Mouse (Mus musculus): ENCODE results near the gene Agpat3. TPM values are rescaled to one million over a fixed set of nuclear protein-coding genes. Genes with fewer than 3 reads are reported as not detected.

Gene Agpat3
- polyA plus RNA-seq, 1 experiment: 21.4 TPM

GRCm38 (mm10) chr10:78292381-78292780 lies 59.9 kb downstream of the Agpat3 start:
- peaks cover 1% of the 10 kb centered on the region for H3K4me1 ChIP-seq (ENCODE audit: control insufficient read depth, insufficient read depth, low read length)
- H3K27ac ChIP-seq (ENCODE audit: control insufficient read depth, insufficient read depth, low read depth, low read length, poor library complexity): no peak overlapping the region
- H3K4me3 ChIP-seq (replicated peaks; ENCODE audit: control insufficient read depth, low read depth, low read length): no peak overlapping the region
- WGBS: 90% methylated on average over 5 of the region's 5 CpGs
- TF ChIP-seq CTCF (IDR thresholded peaks at IDR 0.05; ENCODE audit: control insufficient read depth, insufficient read depth, low read length): no peak
- no peak for TF ChIP-seq POLR2A (IDR thresholded peaks at IDR 0.05; ENCODE audit: borderline replicate concordance, control insufficient read depth, low read depth, low read length)

GRCm38 (mm10) chr10:78290730-78291535 lies 61.4 kb downstream of the Agpat3 start:
- Histone ChIP-seq H3K27ac (ENCODE audit: control insufficient read depth, insufficient read depth, low read depth, low read length, poor library complexity) (no peak overlapping the region), H3K4me3 (replicated peaks; ENCODE audit: control insufficient read depth, low read depth, low read length) (no peak overlapping the region), H3K4me1 (ENCODE audit: control insufficient read depth, insufficient read depth, low read length) (no peaks in the 10 kb centered on the region; the same call in 1 of the 2 replicates)
- TF ChIP-seq CTCF (IDR thresholded peaks at IDR 0.05; ENCODE audit: control insufficient read depth, insufficient read depth, low read length) (no peak), POLR2A (IDR thresholded peaks at IDR 0.05; ENCODE audit: borderline replicate concordance, control insufficient read depth, low read depth, low read length) (no peak)
- WGBS: 85% methylated on average over 8 of the region's 8 CpGs

- no peaks in the 10 kb centered on the region; the same call in 1 of the 2 replicates for H3K4me1 ChIP-seq (ENCODE audit: control insufficient read depth, insufficient read depth, low read length)
- 73% methylated on average over 4 of the region's 4 CpGs for WGBS
- H3K27ac ChIP-seq (ENCODE audit: control insufficient read depth, insufficient read depth, low read depth, low read length, poor library complexity): no peak overlapping the region
- TF ChIP-seq POLR2A (IDR thresholded peaks at IDR 0.05; ENCODE audit: borderline replicate concordance, control insufficient read depth, low read depth, low read length): no peak
- TF ChIP-seq CTCF (IDR thresholded peaks at IDR 0.05; ENCODE audit: control insufficient read depth, insufficient read depth, low read length): no peak
- H3K4me3 ChIP-seq (replicated peaks; ENCODE audit: control insufficient read depth, low read depth, low read length): no peak overlapping the region
Observed at GRCm38 (mm10) chr10:78288896-78289295, 63.4 kb downstream of the Agpat3 start.

GRCm38 (mm10) chr10:78288135-78288534 lies 64.2 kb downstream of the Agpat3 start:
- Histone ChIP-seq H3K4me1 (ENCODE audit: control insufficient read depth, insufficient read depth, low read length) (no peaks in the 10 kb centered on the region; the same call in 1 of the 2 replicates), H3K4me3 (replicated peaks; ENCODE audit: control insufficient read depth, low read depth, low read length) (no peak overlapping the region), H3K27ac (ENCODE audit: control insufficient read depth, insufficient read depth, low read depth, low read length, poor library complexity) (no peak overlapping the region)
- WGBS: 86% methylated on average over 5 of the region's 5 CpGs
- TF ChIP-seq POLR2A (IDR thresholded peaks at IDR 0.05; ENCODE audit: borderline replicate concordance, control insufficient read depth, low read depth, low read length) (no peak), CTCF (IDR thresholded peaks at IDR 0.05; ENCODE audit: control insufficient read depth, insufficient read depth, low read length) (no peak)

GRCm38 (mm10) chr10:78287465-78288132 lies 64.7 kb downstream of the Agpat3 start:
- no peak for TF ChIP-seq CTCF (IDR thresholded peaks at IDR 0.05; ENCODE audit: control insufficient read depth, insufficient read depth, low read length)
- no peaks in the 10 kb centered on the region; the same call in 1 of the 2 replicates for H3K4me1 ChIP-seq (ENCODE audit: control insufficient read depth, insufficient read depth, low read length)
- WGBS: 81% methylated on average over 22 of the region's 22 CpGs

GRCm38 (mm10) chr10:78285959-78286358 lies 66.3 kb downstream of the Agpat3 start:
- Histone ChIP-seq H3K4me1 (ENCODE audit: control insufficient read depth, insufficient read depth, low read length) (no peaks in the 10 kb centered on the region; the same call in 1 of the 2 replicates), H3K4me3 (replicated peaks; ENCODE audit: control insufficient read depth, low read depth, low read length) (no peak overlapping the region), H3K27ac (ENCODE audit: control insufficient read depth, insufficient read depth, low read depth, low read length, poor library complexity) (no peak overlapping the region)
- TF ChIP-seq POLR2A (IDR thresholded peaks at IDR 0.05; ENCODE audit: borderline replicate concordance, control insufficient read depth, low read depth, low read length): no peak
- TF ChIP-seq CTCF (IDR thresholded peaks at IDR 0.05; ENCODE audit: control insufficient read depth, insufficient read depth, low read length): no peak
- 52% methylated on average over 4 of the region's 4 CpGs for WGBS

More at GRCm38 (mm10) chr10:78287465-78288132, 64.7 kb downstream of the Agpat3 start:
- no peak overlapping the region for H3K27ac ChIP-seq (ENCODE audit: control insufficient read depth, insufficient read depth, low read depth, low read length, poor library complexity)
- H3K4me3 ChIP-seq (replicated peaks; ENCODE audit: control insufficient read depth, low read depth, low read length): no peak overlapping the region

GRCm38 (mm10) chr10:78285409-78285808 lies 66.9 kb downstream of the Agpat3 start:
- WGBS: 26% methylated on average over 6 of the region's 6 CpGs
- Histone ChIP-seq H3K4me3 (replicated peaks; ENCODE audit: control insufficient read depth, low read depth, low read length) (no peak overlapping the region), H3K27ac (ENCODE audit: control insufficient read depth, insufficient read depth, low read depth, low read length, poor library complexity) (no peak overlapping the region), H3K4me1 (ENCODE audit: control insufficient read depth, insufficient read depth, low read length) (no peaks in the 10 kb centered on the region; the same call in 1 of the 2 replicates)
- no peak for TF ChIP-seq CTCF (IDR thresholded peaks at IDR 0.05; ENCODE audit: control insufficient read depth, insufficient read depth, low read length)
- no peak for TF ChIP-seq POLR2A (IDR thresholded peaks at IDR 0.05; ENCODE audit: borderline replicate concordance, control insufficient read depth, low read depth, low read length)

GRCm38 (mm10) chr10:78284812-78285211 lies 67.5 kb downstream of the Agpat3 start:
- WGBS: 9% methylated on average over 12 of the region's 12 CpGs
- TF ChIP-seq POLR2A (IDR thresholded peaks at IDR 0.05; ENCODE audit: borderline replicate concordance, control insufficient read depth, low read depth, low read length): no peak
- TF ChIP-seq CTCF (IDR thresholded peaks at IDR 0.05; ENCODE audit: control insufficient read depth, insufficient read depth, low read length): no peak
- Histone ChIP-seq H3K4me3 (replicated peaks; ENCODE audit: control insufficient read depth, low read depth, low read length) (no peak overlapping the region), H3K4me1 (ENCODE audit: control insufficient read depth, insufficient read depth, low read length) (no peaks in the 10 kb centered on the region; the same call in 1 of the 2 replicates), H3K27ac (ENCODE audit: control insufficient read depth, insufficient read depth, low read depth, low read length, poor library complexity) (peak overlapping the region; percentile 8; the same call in 1 of the 2 replicates)
